ENCODE assay signal across 8 mouse cellular contexts in the genomic region with DNA sequence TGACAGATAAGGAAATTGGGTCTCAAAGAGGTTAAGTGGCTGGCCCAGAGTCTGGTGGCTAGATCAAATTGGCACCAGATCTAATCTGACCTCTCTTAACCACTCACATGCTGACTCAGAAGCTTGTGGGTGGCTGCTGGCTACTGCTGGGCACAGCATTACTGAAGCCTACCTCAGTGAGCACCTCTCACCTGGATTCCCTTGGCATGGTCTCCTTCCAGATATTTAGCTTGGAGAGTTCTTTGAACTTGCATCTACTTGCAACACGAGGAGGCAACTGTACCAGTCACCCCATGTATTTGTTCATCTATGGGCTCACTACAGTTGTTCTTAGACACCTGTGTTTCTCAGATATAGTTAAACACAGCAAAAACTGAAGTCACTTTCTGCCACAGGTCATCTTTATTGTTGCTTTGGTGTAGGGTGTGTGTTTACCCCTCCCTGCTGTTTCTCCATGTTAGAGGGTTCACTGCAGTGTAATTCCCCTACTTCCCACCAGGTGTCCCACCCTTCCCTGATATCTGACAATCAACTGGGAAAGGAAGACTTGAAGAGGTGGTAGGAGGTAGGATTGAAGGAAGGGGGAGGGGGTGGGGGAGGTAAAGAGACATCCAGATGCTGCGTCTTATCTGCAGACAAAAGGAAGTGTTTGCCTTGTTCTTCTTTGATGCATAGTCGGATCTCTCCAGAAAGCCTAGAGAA.
DNase-seq lines count a peak whose midpoint lies in the region; ATAC-seq and TF ChIP-seq lines count a peak whose summit lies in the region.

No protein-coding gene starts in this region.

- 29% methylated on average over 3 of the region's 3 CpGs for WGBS in lung, adult 2 months

- H3K4me3 ChIP-seq in lung, adult 2 months (replicated peaks; ENCODE audit: extremely low read depth, low read depth, low read length) = no peak overlapping the region

- TF ChIP-seq CTCF in lung, adult 2 months (IDR thresholded peaks at IDR 0.05; ENCODE audit: insufficient read depth, low read length) = peak; percentile 33; the same call in 1 of the 2 replicates

- H3K4me1 ChIP-seq in lung, adult 2 months (ENCODE audit: control insufficient read depth, insufficient read depth, low read length) = no peaks in the 10 kb centered on the region

- ATAC-seq in granulocyte monocyte progenitor cell, adult 5-6 weeks (replicated peaks; ENCODE audit: poor library complexity, severe bottlenecking) = peak; percentile 64
- ATAC-seq in erythroid progenitor cell, adult 5-6 weeks (replicated peaks; ENCODE audit: low FRiP score, poor library complexity, severe bottlenecking) = no peak

- peak; percentile 2 to 16 for DNase-seq in B cell, adult 2 months
- DNase-seq in WW6 (ENCODE audit: low read depth, low spot score) = peak; percentile 58
- DNase-seq in cerebellum, postnatal 4 days (ENCODE audit: low spot score in 2 of 2) = peak; percentile 31 to 60
- DNase-seq in kidney, postnatal 36 days = peak; percentile 53 to 77
- DNase-seq in lung, adult 2 months = peak; percentile 33
- peak; percentile 78 for DNase-seq in retina, postnatal 1 day

- TF ChIP-seq POLR2A in lung, adult 2 months (IDR thresholded peaks at IDR 0.05; ENCODE audit: borderline replicate concordance, extremely low read depth, low read depth, low read length) = no peak

Comparison
In these comparisons a context has a peak if more than half of its experiments do, and no peak if none do; other contexts are left out.
1. DNase-seq: peak in every context shown above with its lines; median percentile 78 in retina, postnatal 1 day; 65 in kidney, postnatal 36 days; 58 in WW6; 46 in cerebellum, postnatal 4 days; 33 in lung, adult 2 months; 9 in B cell, adult 2 months.